Mouse (Mus musculus) induced T-regulatory cell, adult 2 months (primary cell): Measurements from ENCODE around the gene Sbpl.
"Not testable (repeated sequence)": the region's sequence is repeated elsewhere in the genome, so short reads cannot be mapped to it uniquely, and the experiment has no call there.

Source experiments
- DNase-seq: peaks from one replicate; pipeline ENCODE4 v3.0.0-alpha.2; 2012; ENCODE audit warnings: low read depth

The Sbpl gene

GRCm38 (mm10) chr17:23960084-23960738 is 5.1 kb upstream of the Sbpl start:
- peak; percentile 86 for DNase-seq

GRCm38 (mm10) chr17:23950828-23951227 is 4.2 kb downstream of the Sbpl start:
- DNase-seq: not testable (repeated sequence)

GRCm38 (mm10) chr17:23949068-23949467 is 6.0 kb downstream of the Sbpl start:
- no peak for DNase-seq

- DNase-seq: not testable (repeated sequence)
Measured at GRCm38 (mm10) chr17:23947486-23947885, 7.6 kb downstream of the Sbpl start.

- no peak for DNase-seq
Measured at GRCm38 (mm10) chr17:23941372-23941771, 13.7 kb downstream of the Sbpl start, which contains the start of gene Sbp. TSS of gene Sbp (plus strand) at chr17:23941672.

- DNase-seq: no peak
Measured at GRCm38 (mm10) chr17:23931157-23931556, 23.9 kb downstream of the Sbpl start.

- DNase-seq: no peak
Measured at GRCm38 (mm10) chr17:23925090-23925493, 30.0 kb downstream of the Sbpl start.

GRCm38 (mm10) chr17:23924531-23925007 is 30.5 kb downstream of the Sbpl start:
- DNase-seq: peak; percentile 88

GRCm38 (mm10) chr17:23917158-23917557 is 37.9 kb downstream of the Sbpl start, which contains the start of gene Dcpp3:
TSS of gene Dcpp3 (plus strand) at chr17:23917458.
- DNase-seq: not testable (repeated sequence)
